Mouse (Mus musculus) CH12.LX (cell line): ENCODE results near the gene Rftn2. TPM values are rescaled to one million over a fixed set of nuclear protein-coding genes. Genes with fewer than 3 reads are reported as not detected.

ENCODE experiments used
- DNase-seq: peaks from one replicate; pipeline ENCODE4 v3.0.0-alpha.2; 2013; ENCODE audit errors: extremely low read depth
- H3K27ac ChIP-seq: 2 replicates; pipeline ENCODE4 v1.5.1; 2012; ENCODE audit warnings: low read depth, mild to moderate bottlenecking, control low read depth, moderate library complexity; ENCODE audit not compliant: insufficient read depth
- H3K27me3 ChIP-seq: replicated peaks from 2 replicates; pipeline ENCODE3; 2012; ENCODE audit warnings: inconsistent platforms
- H3K36me3 ChIP-seq, 2 experiments: replicated peaks in 1 of 2; 2 replicates each; pipeline versions ENCODE3 to v1.6.1; 2012; ENCODE audit warnings: inconsistent platforms in 1 of 2, low read length in 1 of 2, mild to moderate bottlenecking in 1 of 2, mixed read lengths in 1 of 2, moderate library complexity in 1 of 2; ENCODE audit not compliant: control insufficient read depth in 1 of 2, insufficient read depth in 1 of 2
- H3K4me1 ChIP-seq, 2 experiments: 2 replicates each; pipeline ENCODE4 v1.6.1; 2012; ENCODE audit warnings: inconsistent platforms in 1 of 2, moderate library complexity in 1 of 2; ENCODE audit not compliant: insufficient read depth in 2 of 2, control insufficient read depth in 1 of 2
- H3K4me2 ChIP-seq: 2 replicates; pipeline ENCODE4 v1.6.1; 2012; ENCODE audit warnings: low read depth, mild to moderate bottlenecking, control low read depth; ENCODE audit not compliant: poor library complexity, insufficient read depth, severe bottlenecking
- H3K4me3 ChIP-seq, 3 experiments: fragments of 150-350 bp in 1 of 3; sonication (generic) in 1 of 3; replicated peaks in 1 of 3; 2 replicates each; pipeline versions ENCODE3 to v1.5.1; 2011 to 2012; ENCODE audit warnings: low read depth in 2 of 3, low read length in 2 of 3, mild to moderate bottlenecking in 2 of 3, moderate library complexity in 2 of 3, control low read depth in 1 of 3, improper control_type of control experiment in 1 of 3, inconsistent platforms in 1 of 3, mixed read lengths in 1 of 3; ENCODE audit not compliant: poor library complexity in 1 of 3
- H3K79me2 ChIP-seq: replicated peaks from 2 replicates; pipeline ENCODE4 v1.6.1; 2012; ENCODE audit warnings: mild to moderate bottlenecking, moderate library complexity; ENCODE audit not compliant: control insufficient read depth, poor library complexity, insufficient read depth, severe bottlenecking; ENCODE audit errors: extremely low read depth
- H3K9ac ChIP-seq: 2 replicates; pipeline ENCODE4 v1.6.1; 2012; ENCODE audit warnings: low read depth, mild to moderate bottlenecking, control low read depth, moderate library complexity; ENCODE audit not compliant: insufficient read depth
- H3K9me3 ChIP-seq: replicated peaks from 2 replicates; pipeline ENCODE3; 2012; ENCODE audit warnings: low read length, inconsistent platforms, mixed read lengths
- BHLHE40 ChIP-seq: IDR thresholded peaks from 2 replicates; pipeline ENCODE4 v1.6.1; 2011; ENCODE audit warnings: mild to moderate bottlenecking, low read depth, low read length, improper control_type of control experiment
- CHD1 ChIP-seq: IDR thresholded peaks from 2 replicates; pipeline ENCODE4 v1.6.1; 2012; ENCODE audit warnings: low read depth, low read length, improper control_type of control experiment, inconsistent platforms
- CTCF ChIP-seq, 2 experiments: IDR thresholded peaks in 1 of 2; conservative IDR thresholded peaks in 1 of 2; 2 replicates each; pipeline ENCODE4 v1.5.1; 2011 to 2012; ENCODE audit warnings: low read depth in 2 of 2, low read length in 2 of 2, improper control_type of control experiment in 1 of 2, inconsistent platforms in 1 of 2, mild to moderate bottlenecking in 1 of 2, moderate library complexity in 1 of 2
- ELF1 ChIP-seq: IDR thresholded peaks from 2 replicates; pipeline ENCODE4 v1.6.1; 2014; ENCODE audit warnings: low read depth, mild to moderate bottlenecking, inconsistent platforms, low read length, improper control_type of control experiment
- GABPA ChIP-seq: IDR thresholded peaks from 2 replicates; pipeline ENCODE4 v1.6.1; 2012; ENCODE audit warnings: low read depth, low read length, improper control_type of control experiment, inconsistent platforms; ENCODE audit not compliant: insufficient replicate concordance
- HCFC1 ChIP-seq: IDR thresholded peaks from 2 replicates; pipeline ENCODE4 v1.6.1; 2012; ENCODE audit warnings: low read depth, mild to moderate bottlenecking, inconsistent platforms, low read length, improper control_type of control experiment
- JUN ChIP-seq: IDR thresholded peaks from 2 replicates; pipeline ENCODE4 v1.6.1; 2011; ENCODE audit warnings: low read depth, mild to moderate bottlenecking, low read length, improper control_type of control experiment, moderate library complexity; ENCODE audit not compliant: insufficient read depth
- JUND ChIP-seq: conservative IDR thresholded peaks from 2 replicates; pipeline ENCODE4 v1.6.1; 2011; ENCODE audit warnings: low read depth, low read length, improper control_type of control experiment
- MEF2A ChIP-seq: IDR thresholded peaks from 2 replicates; pipeline ENCODE4 v1.6.1; 2014; ENCODE audit warnings: low read depth, mild to moderate bottlenecking, inconsistent platforms, low read length, improper control_type of control experiment, borderline replicate concordance
- NRF1 ChIP-seq: IDR thresholded peaks from 2 replicates; pipeline ENCODE4 v1.6.1; 2014; ENCODE audit warnings: low read depth, mild to moderate bottlenecking, inconsistent platforms, low read length, improper control_type of control experiment, moderate library complexity
- PAX5 ChIP-seq: IDR thresholded peaks from 2 replicates; pipeline ENCODE4 v1.6.1; 2012; ENCODE audit warnings: low read length, inconsistent platforms, mixed read lengths
- SIN3A ChIP-seq: IDR thresholded peaks from 2 replicates; pipeline ENCODE4 v1.6.1; 2012; ENCODE audit warnings: low read length, improper control_type of control experiment, inconsistent platforms
- TCF12 ChIP-seq: IDR thresholded peaks from 2 replicates; pipeline ENCODE4 v1.6.1; 2014; ENCODE audit warnings: low read depth, mild to moderate bottlenecking, inconsistent platforms, low read length, improper control_type of control experiment
- USF1 ChIP-seq: IDR thresholded peaks from 2 replicates; pipeline ENCODE4 v1.6.1; 2014; ENCODE audit warnings: low read depth, mild to moderate bottlenecking, inconsistent platforms, low read length, improper control_type of control experiment
- ZC3H11A ChIP-seq: IDR thresholded peaks from 2 replicates; pipeline ENCODE4 v1.6.1; 2012; ENCODE audit warnings: low read depth, mild to moderate bottlenecking, inconsistent platforms, low read length, improper control_type of control experiment
- ZMIZ1 ChIP-seq: IDR thresholded peaks from 2 replicates; pipeline ENCODE4 v1.6.1; 2012; ENCODE audit warnings: low read depth, mild to moderate bottlenecking, inconsistent platforms, low read length, improper control_type of control experiment
- dilution Hi-C: fragments of 300-500 bp; cut with MboI; formaldehyde crosslinking; loops from 2 replicates; pipeline ENCODE4 v1.14.3; 2020; ENCODE audit warnings: low sequenced_read_pairs; ENCODE audit not compliant: extremely low pct_unique_long_range_greater_than_20kb, extremely low pct_ligation_motif_present
- in situ Hi-C: fragments of 300-500 bp; cut with MboI; formaldehyde crosslinking; loops from 3 replicates; pipeline ENCODE4 v1.14.3; 2019; ENCODE audit warnings: low sequenced_read_pairs, low pct_ligation_motif_present, low pct_unique_long_range_greater_than_20kb, mixed read lengths
- polyA plus RNA-seq: library from polyadenylated mRNA; unstranded; fragments of >175 nt; gene quantifications from 2 replicates; pipeline ENCODE4 v1.2.1, GENCODE M21; 2012; ENCODE audit warnings: low read depth; ENCODE audit not compliant: insufficient read length
- total RNA-seq, 2 experiments: library from RNA; depleted of rRNA; stranded (reverse); fragments of 300-350 nt in 1 of 2; fragments of >200 nt in 1 of 2; gene quantifications; 2 replicates each; pipeline ENCODE4 v1.2.3; 2012 to 2014

Gene Rftn2
- total and polyA plus RNA-seq, 3 experiments, result 0.91 to 1.4 (median 1.1) TPM

- H3K9ac ChIP-seq, result no peak overlapping the region
- DNase-seq, result no peak
- TF ChIP-seq USF1, result no peak
- TF ChIP-seq, all 38 proteins: peak for 0
- Histone ChIP-seq H3K4me3 (no peak overlapping the region), H3K4me2 (no peak overlapping the region), H3K79me2 (no peaks in the 10 kb centered on the region), H3K27me3 (no peaks in the 10 kb centered on the region), H3K27ac (no peak overlapping the region), H3K4me1 (no peaks in the 10 kb centered on the region), H3K36me3 (peaks cover 18 to 52% of the 10 kb centered on the region in 2 experiments), H3K9me3 (no peaks in the 10 kb centered on the region)
- dilution Hi-C loops (no loop called here), in situ Hi-C loops (no loop called here)
Observed at GRCm38 (mm10) chr1:55160831-55161638, 65.5 kb downstream of the Rftn2 start.

GRCm38 (mm10) chr1:55160218-55160617, 66.4 kb downstream of the Rftn2 start:
- no peak overlapping the region for H3K27ac ChIP-seq
- H3K9ac ChIP-seq, result no peak overlapping the region
- TF ChIP-seq NRF1, result no peak
- no peak for TF ChIP-seq JUN
- TF ChIP-seq USF1, result no peak
- TF ChIP-seq HCFC1, result no peak
- TF ChIP-seq PAX5, result no peak
- no peak for TF ChIP-seq JUND
- no peak for TF ChIP-seq ZC3H11A
- TF ChIP-seq CHD1, result no peak
- TF ChIP-seq SIN3A, result no peak
- no peak for TF ChIP-seq MEF2A
- no peak for TF ChIP-seq CTCF (conservative IDR thresholded peaks at IDR 0.05 in 1 of 2, IDR thresholded peaks at IDR 0.05 in 1 of 2; ENCODE audit: low read depth in 2 of 2, low read length in 2 of 2)
- TF ChIP-seq GABPA, result no peak
- no peak for TF ChIP-seq TCF12
- TF ChIP-seq ELF1, result no peak
- TF ChIP-seq ZMIZ1, result no peak
- no peak for TF ChIP-seq BHLHE40
- in situ Hi-C loops (no loop called here), dilution Hi-C loops (no loop called here)
- H3K79me2 ChIP-seq, result no peaks in the 10 kb centered on the region
- no peak for DNase-seq
- peaks cover 24 to 60% of the 10 kb centered on the region in 2 experiments for H3K36me3 ChIP-seq
- no peaks in the 10 kb centered on the region for H3K4me1 ChIP-seq
- H3K9me3 ChIP-seq, result no peaks in the 10 kb centered on the region
- H3K4me2 ChIP-seq, result no peak overlapping the region
- no peaks in the 10 kb centered on the region for H3K27me3 ChIP-seq
- no peak overlapping the region for H3K4me3 ChIP-seq
